Mouse (Mus musculus): ENCODE measurements around the gene Notch2. TPM values are rescaled to one million over a fixed set of nuclear protein-coding genes. Genes with fewer than 3 reads are reported as not detected.
"Not testable (repeated sequence)": the region's sequence is repeated elsewhere in the genome, so short reads cannot be mapped to it uniquely, and the experiment has no call there.

Gene Notch2
- total RNA-seq, 2 experiments from 2014 or later: 15.5 to 17.9 TPM

- DNase-seq (ENCODE audit: extremely low spot score in 1 of 2, low spot score in 2 of 2): no peak
- intact Hi-C loops (cut with DNase I): no loop called here
These were observed 31.5 kb downstream of the Notch2 start for GRCm38 (mm10) chr3:98044768-98045368.

GRCm38 (mm10) chr3:98045465-98046148 is 32.3 kb downstream of the Notch2 start:
- DNase-seq (ENCODE audit: extremely low spot score in 1 of 2, low spot score in 2 of 2): no peak
- intact Hi-C loops (cut with DNase I): no loop called here

DNA sequence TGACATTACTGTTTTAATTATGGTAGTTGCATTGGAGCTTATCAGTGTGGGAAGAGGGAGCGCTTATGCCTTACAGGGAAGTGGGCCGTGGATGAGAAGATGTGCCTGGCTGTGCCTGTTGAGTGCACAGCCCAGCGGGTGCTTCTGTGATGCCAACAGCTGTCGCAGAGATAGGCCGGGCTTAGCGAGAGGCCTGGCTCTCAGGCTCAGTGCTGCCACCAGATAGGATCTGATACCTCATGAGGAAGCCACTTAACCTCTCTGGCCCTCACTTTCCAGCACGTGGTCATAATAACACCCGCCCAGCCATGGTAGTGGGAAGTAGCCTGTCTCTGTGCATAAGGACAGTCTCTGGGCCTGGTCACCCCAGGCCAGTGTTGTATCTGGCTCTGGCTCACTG is 33.0 kb downstream of the Notch2 start:
- DNase-seq (ENCODE audit: extremely low spot score in 1 of 2, low spot score in 2 of 2): no peak
- intact Hi-C loops (cut with DNase I): no loop called here

DNA sequence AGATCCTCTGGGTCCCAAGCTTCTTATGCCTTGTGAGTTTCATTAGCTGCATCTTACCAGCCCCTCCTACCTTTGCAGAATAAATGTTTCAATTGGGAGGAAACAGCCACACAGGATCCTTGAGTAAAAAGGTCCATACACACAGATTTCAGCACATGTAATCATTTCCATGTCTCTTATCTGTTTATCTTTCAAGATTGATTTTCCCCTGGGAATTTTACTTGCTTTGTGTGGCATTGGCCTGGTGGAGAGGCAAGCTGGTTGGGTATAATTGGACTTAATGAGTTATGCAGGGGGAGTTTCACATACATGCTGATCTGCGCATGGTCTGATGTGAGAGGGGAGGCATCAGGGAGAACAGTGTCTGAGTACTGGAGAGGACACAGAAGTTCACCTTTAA is 36.3 kb downstream of the Notch2 start:
- intact Hi-C loops (cut with DNase I): no loop called here
- no peak for DNase-seq (ENCODE audit: extremely low spot score in 1 of 2, low spot score in 2 of 2)

GRCm38 (mm10) chr3:98050086-98050485 is 36.8 kb downstream of the Notch2 start:
- DNase-seq (ENCODE audit: extremely low spot score in 1 of 2, low spot score in 2 of 2); intact Hi-C loops (cut with DNase I): not testable (repeated sequence)

DNA sequence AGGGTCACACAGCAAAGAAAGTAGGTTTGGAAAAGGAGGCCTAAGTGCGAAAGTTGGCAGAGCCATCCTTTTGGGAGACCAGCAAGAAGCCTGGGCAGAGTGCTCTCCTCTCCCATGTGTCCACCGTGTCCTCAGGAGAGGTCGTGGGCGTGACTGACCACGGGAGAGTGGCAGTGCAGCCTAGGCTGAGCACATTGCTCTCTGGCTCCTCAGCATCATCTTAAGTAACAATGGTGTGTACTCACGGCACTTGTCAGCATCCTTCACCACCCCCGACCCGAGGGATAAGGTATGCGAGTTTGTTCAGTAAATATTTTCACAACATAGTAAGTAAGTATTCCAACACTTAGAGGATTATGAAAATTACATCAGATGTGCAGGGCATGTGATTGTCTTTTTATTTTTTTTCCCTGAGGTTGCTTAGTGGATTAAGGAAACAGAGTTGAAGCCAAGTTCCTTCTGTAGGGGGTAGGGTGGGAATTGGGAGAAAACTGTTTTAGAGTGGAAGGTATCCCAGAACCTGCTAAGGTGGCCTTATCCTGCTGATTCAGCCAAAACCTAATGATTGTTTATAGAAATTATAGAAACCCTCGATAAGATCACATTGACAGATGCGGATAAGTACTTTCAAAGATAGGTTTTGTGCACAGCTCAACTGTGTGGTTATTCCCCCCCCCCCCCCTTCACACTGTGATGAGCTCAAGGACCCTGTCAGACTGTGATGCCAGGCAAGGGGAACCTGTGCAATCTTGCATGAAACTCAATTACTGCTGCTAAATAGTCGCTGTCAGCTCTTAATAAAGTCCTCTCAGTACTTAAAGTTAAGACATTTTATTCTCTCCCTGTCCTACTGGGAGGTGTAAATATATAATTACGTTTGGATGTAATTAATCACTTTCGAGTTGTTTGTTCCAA is 37.4 kb downstream of the Notch2 start:
- no peak for DNase-seq (ENCODE audit: extremely low spot score in 1 of 2, low spot score in 2 of 2)
- intact Hi-C loops (cut with DNase I): no loop called here

GRCm38 (mm10) chr3:98051407-98051968 is 38.2 kb downstream of the Notch2 start:
- intact Hi-C loops (cut with DNase I): no loop called here
- DNase-seq (ENCODE audit: extremely low spot score in 1 of 2, low spot score in 2 of 2): no peak

GRCm38 (mm10) chr3:98052507-98053430 is 39.4 kb downstream of the Notch2 start:
- no peak for DNase-seq (ENCODE audit: extremely low spot score in 1 of 2, low spot score in 2 of 2)
- intact Hi-C loops (cut with DNase I): no loop called here

DNA sequence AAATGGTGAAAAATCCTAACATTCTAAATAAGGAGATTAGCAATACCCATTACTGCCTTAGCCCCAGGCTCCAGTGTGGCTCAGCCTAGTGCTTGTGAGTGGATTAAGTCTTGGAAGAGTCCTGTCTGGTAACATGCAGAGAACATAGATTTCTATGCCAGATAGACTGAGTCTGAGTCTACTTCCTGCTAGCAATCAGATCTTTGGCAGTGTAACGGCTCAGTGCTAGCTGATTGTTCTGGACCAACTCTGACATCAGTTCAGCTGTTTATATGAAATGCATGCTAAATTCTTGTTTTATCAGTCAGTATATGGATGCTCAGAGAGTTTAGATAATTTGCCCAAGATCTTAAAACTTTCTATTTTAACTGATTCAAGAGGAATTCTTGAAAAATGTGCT is 40.5 kb downstream of the Notch2 start:
- intact Hi-C loops (cut with DNase I): no loop called here
- no peak for DNase-seq (ENCODE audit: extremely low spot score in 1 of 2, low spot score in 2 of 2)

DNA sequence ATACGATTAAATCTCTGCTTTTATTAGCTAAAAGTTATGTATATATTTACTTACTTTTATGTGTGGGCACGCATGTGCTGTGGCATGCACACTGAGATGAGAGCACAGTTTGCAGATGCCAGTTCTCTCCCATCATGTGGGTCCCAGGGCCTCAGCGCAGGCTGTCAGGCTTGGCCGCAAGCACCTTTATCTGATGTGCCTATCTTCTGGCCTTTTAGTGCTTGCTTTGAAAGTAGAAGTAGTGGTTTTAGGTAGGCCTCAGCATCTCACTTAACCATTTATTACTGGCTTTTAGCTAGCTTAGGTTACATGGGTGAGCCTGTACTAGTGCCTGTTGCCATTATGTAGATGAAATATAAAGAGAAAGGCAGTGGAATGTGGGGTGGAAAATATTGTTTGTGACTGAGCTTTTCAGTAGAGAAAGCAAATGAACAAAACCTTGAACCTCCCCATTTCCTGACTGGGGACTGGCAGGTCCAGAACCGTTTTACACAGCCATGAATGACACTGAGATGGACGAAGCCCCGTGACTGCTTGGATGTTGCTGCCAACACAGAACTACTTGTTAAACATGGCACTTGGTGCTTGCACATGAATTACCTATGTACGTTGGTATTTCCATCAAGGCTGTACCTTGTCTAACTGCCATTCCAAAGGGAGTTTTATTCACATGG is 41.1 kb downstream of the Notch2 start:
- no peak for DNase-seq (ENCODE audit: extremely low spot score in 1 of 2, low spot score in 2 of 2)
- intact Hi-C loops (cut with DNase I): no loop called here

DNA sequence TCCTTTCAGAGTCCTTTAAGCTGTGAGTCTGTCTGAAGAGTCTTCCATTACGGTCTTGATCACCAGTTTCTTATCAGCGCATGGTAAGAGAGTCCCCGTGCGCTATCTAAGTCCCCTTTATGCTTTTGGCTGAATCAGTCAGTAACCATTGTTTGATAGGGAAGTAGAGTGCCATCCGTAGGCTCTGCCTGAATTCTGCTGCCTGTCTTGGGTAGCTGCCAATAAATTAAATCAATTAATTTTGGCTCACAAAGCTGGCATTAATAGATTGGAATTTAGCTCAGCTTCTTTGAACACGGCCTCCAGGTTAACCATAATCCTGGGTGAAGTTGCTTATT is 41.6 kb downstream of the Notch2 start:
- intact Hi-C loops (cut with DNase I): no loop called here
- no peak for DNase-seq (ENCODE audit: extremely low spot score in 1 of 2, low spot score in 2 of 2)

DNA sequence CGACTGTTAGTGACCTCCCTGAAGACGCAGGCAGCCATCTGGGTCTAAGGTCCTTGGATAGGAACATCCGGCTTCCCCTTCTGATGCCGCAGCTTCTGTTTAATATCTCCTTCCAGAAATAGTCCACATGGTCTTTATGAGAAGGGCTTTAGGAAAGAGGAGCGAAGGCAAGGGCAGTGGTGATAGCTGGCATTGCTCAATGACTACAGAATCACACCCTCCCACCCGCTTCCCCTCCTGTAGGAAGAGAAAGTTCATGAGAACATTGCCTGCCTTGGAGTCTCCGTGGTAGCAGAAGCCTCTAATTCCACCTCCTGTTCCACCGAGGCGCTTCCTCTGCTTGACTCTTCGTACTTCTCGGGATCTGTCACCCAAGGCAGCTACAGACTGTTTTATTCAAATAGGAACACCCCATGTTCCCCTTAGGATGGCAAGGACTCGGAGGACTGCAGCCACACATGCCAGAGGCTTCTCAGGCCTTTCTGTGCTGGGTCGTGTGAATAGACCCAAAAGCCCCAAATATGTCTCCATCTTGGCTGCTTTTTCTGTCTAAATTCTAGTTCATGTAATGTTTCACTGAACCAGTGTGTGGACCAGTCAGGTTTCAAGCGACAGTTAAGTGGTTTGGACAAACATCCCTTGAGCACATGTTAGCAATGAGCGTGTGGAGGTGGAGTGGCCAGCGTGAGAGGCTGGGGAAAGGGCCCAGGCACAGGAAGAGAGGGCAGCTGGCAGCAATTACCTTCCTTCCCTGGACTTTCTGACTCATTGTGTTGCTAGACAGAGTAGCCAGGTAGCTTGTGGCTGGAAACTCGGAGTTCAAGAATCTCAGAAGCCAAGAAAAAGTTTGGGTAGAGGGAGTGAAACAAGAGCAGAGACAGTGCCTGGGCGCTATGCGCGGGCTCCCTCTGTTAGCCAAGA is 42.7 kb downstream of the Notch2 start:
- intact Hi-C loops (cut with DNase I): no loop called here
- no peak for DNase-seq (ENCODE audit: extremely low spot score in 1 of 2, low spot score in 2 of 2)

DNA sequence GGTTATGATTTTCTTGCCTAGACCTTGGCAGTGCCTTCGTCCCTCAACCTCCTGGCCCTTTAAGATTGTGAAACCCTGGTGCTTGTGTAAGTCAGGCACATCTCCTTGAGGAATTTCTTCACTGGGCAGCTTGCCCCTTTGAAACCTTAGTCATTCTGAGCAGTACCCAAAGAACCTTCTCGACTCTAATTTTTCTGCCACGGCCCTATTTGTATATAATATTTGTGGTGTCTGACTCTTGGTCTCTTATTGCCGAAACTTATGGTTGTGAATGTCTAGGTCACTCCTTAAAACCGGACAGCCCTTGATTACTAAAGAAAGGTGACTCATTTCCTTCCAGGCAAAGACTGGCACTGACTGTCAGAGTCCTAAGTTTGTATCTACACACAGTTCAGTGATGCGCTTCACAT is 43.6 kb downstream of the Notch2 start:
- DNase-seq (ENCODE audit: extremely low spot score in 1 of 2, low spot score in 2 of 2): no peak
- intact Hi-C loops (cut with DNase I): no loop called here

DNA sequence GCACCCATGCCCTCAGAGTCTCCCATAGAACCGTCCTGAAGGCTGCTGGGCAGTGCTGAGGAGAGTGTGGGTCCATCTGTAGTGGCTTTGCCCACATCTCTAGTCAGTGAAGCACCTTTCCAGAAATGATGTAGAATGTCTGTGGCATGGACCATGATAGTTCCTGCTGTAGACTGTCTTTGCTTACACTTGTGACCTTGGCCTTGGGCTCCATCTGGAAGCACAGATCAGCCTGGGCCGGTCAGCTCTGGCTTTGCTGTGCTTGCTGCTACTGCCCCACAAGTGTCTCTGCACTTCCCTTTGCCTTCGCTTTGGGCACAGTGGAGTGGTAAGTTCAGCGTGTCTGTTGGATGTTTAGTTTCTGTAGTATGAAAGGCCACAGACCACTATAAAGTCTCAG is 45.7 kb downstream of the Notch2 start:
- intact Hi-C loops (cut with DNase I): no loop called here
- DNase-seq (ENCODE audit: extremely low spot score in 1 of 2, low spot score in 2 of 2): no peak

DNA sequence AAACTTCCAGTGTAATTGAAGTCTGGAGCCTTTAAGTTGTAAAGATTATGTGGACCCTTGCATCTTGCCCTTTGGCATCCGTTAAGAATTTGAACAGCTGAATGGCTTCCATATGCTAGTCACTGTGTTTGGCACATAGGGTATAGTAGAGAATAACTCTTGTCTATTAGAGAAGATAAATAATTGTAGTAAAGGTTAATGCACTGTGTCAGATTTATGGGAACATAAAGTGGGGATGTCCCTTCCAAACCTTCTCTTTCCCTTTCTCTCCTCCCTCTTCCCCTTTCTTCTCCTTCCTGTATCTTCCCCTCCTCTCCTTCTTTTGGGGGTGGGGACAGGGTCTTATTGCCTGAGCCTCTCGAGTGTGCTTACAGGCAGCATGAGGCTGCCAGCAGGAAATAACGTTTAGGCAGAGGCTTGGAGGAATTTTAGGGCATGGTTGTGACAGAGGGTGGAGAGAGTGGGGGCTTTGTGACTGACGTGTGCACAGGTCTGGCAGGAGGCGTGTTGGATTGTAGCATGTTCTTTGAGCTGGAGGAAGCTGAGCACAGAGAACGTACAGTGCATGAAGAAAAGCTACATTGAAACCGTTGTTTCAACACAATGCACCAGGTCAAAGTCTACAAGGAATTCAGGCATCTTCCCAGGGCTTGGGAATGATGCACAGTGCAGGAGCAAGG is 47.8 kb downstream of the Notch2 start:
- intact Hi-C loops (cut with DNase I): loop anchor here (10.0 kb wide), 1 partner anchor 154 kb away; no protein-coding TSS in a partner anchor
- no peak for DNase-seq (ENCODE audit: extremely low spot score in 1 of 2, low spot score in 2 of 2)

GRCm38 (mm10) chr3:98061661-98062330 is 48.5 kb downstream of the Notch2 start:
- intact Hi-C loops (cut with DNase I): loop anchor here (10.0 kb wide), 1 partner anchor 153 kb away; no protein-coding TSS in a partner anchor
- DNase-seq (ENCODE audit: extremely low spot score in 1 of 2, low spot score in 2 of 2): no peak

Data from left cerebral cortex, postnatal 10 days (tissue).